8 mouse cellular contexts compared by ENCODE assay signal in the genomic region with DNA sequence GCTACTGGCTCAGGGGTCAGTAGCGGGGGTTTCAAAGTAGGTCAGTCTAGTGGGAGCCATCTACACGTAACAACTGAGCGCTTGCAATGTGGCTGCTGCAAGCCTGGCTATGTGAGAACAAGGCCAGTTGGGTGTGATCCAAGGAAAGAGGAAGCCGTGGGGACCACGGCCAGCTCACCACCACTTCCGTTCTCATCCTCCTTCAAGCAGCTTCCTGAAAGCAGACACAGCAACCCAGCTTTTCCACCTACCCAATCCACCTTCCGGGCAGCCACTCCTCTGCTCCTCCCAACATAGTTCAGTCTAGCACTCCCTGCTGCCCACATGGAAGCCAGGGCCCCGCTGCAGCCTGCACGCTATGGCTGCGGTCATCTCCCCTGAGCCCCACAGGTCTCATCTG. TPM values are rescaled to one million over a fixed set of nuclear protein-coding genes. Genes with fewer than 3 reads are reported as not detected.
A peak's percentile ranks its signal among the peaks of the same experiment; 100 is the strongest.
DNase-seq lines count a peak whose midpoint lies in the region; ATAC-seq and TF ChIP-seq lines count a peak whose summit lies in the region.
"Had no signal": no experiment of that assay in that cellular context is flagged by ENCODE, and none has a peak within 500 bp of the region (broad histone marks: within the 10 kb centered on the region; RNA-seq: fewer than 3 reads in every experiment).

No protein-coding gene starts in this region.

- no peak for ATAC-seq in intestine, embryonic 14.5 days (replicated peaks; ENCODE audit: low FRiP score, low TSS enrichment, low read depth)
- ATAC-seq in lung, embryonic 14.5 days (ENCODE audit: insufficient read depth) = peak; percentile 60; the same call in 1 of the 2 replicates
- no peak for ATAC-seq in stomach, embryonic 15.5 days (ENCODE audit: insufficient read depth, low FRiP score, low read depth)
- ATAC-seq in neural tube, embryonic 15.5 days (ENCODE audit: low FRiP score) = no peak

- 0 out of 2 replicates have a peak overlapping the region, but pooled peaks have one; percentile 13 for H3K9ac ChIP-seq in intestine, embryonic 14.5 days (ENCODE audit: low read length)
- no peak overlapping the region for H3K9ac ChIP-seq in lung, embryonic 14.5 days
- no peak overlapping the region for H3K9ac ChIP-seq in stomach, embryonic 15.5 days
- no peak overlapping the region for H3K9ac ChIP-seq in neural tube, embryonic 15.5 days (replicated peaks)
- H3K9ac ChIP-seq: embryonic facial prominence, embryonic 13.5 days had no signal

- 53% methylated on average over 10 of the region's 10 CpGs for WGBS in intestine, embryonic 14.5 days
- 39% methylated on average over 10 of the region's 10 CpGs for WGBS in lung, embryonic 14.5 days
- 40% methylated on average over 10 of the region's 10 CpGs for WGBS in stomach, embryonic 15.5 days
- 72% methylated on average over 10 of the region's 10 CpGs for WGBS in neural tube, embryonic 15.5 days

- H3K27me3 ChIP-seq in intestine, embryonic 14.5 days (replicated peaks; ENCODE audit: control insufficient read depth, insufficient read depth, low read length) = no peaks in the 10 kb centered on the region
- no peaks in the 10 kb centered on the region for H3K27me3 ChIP-seq in lung, embryonic 14.5 days (ENCODE audit: insufficient read depth, low read length)
- H3K27me3 ChIP-seq in stomach, embryonic 15.5 days (replicated peaks) = no peaks in the 10 kb centered on the region
- 0 out of 2 replicates have a peak, but pooled peaks cover 3% of the 10 kb centered on the region for H3K27me3 ChIP-seq in neural tube, embryonic 15.5 days (replicated peaks)
- H3K27me3 ChIP-seq: embryonic facial prominence, embryonic 13.5 days had no signal

- no peak overlapping the region for H3K4me2 ChIP-seq in intestine, embryonic 14.5 days (ENCODE audit: low read length)
- no peak overlapping the region for H3K4me2 ChIP-seq in lung, embryonic 14.5 days
- H3K4me2 ChIP-seq in stomach, embryonic 15.5 days = no peak overlapping the region
- no peak overlapping the region for H3K4me2 ChIP-seq in neural tube, embryonic 15.5 days
- H3K4me2 ChIP-seq: embryonic facial prominence, embryonic 13.5 days had no signal

- DNase-seq in urinary bladder, postnatal 14 days (ENCODE audit: low spot score) = peak; percentile 43
- no peak for DNase-seq in urinary bladder, postnatal 4 days (ENCODE audit: low spot score in 2 of 2)
- peak; percentile 71 for DNase-seq in gastrocnemius, adult 2 months
- no peak for DNase-seq in intestine, embryonic 14.5 days (ENCODE audit: low spot score)
- peak; percentile 77 for DNase-seq in lung, embryonic 14.5 days

- H3K9me3 ChIP-seq in intestine, embryonic 14.5 days (ENCODE audit: control insufficient read depth, low read length) = no peaks in the 10 kb centered on the region
- H3K9me3 ChIP-seq in lung, embryonic 14.5 days (ENCODE audit: low read depth, low read length) = no peaks in the 10 kb centered on the region
- no peaks in the 10 kb centered on the region for H3K9me3 ChIP-seq in stomach, embryonic 15.5 days
- H3K9me3 ChIP-seq in neural tube, embryonic 15.5 days (replicated peaks) = no peaks in the 10 kb centered on the region
- H3K9me3 ChIP-seq: embryonic facial prominence, embryonic 13.5 days had no signal

- peaks cover 9% of the 10 kb centered on the region for H3K36me3 ChIP-seq in intestine, embryonic 14.5 days (ENCODE audit: control insufficient read depth, insufficient read depth, low read length)
- H3K36me3 ChIP-seq in lung, embryonic 14.5 days (ENCODE audit: insufficient read depth) = 0 out of 2 replicates have a peak, but pooled peaks cover 9% of the 10 kb centered on the region
- 0 out of 2 replicates have a peak, but pooled peaks cover 4% of the 10 kb centered on the region for H3K36me3 ChIP-seq in stomach, embryonic 15.5 days
- no peaks in the 10 kb centered on the region for H3K36me3 ChIP-seq in neural tube, embryonic 15.5 days
- H3K36me3 ChIP-seq: embryonic facial prominence, embryonic 13.5 days had no signal

- intact Hi-C loops in gastrocnemius, adult 2 months (cut with DNase I) = no loop called here

- peak overlapping the region; percentile 33 for H3K4me3 ChIP-seq in gastrocnemius, adult 2 months
- H3K4me3 ChIP-seq in intestine, embryonic 14.5 days (ENCODE audit: low read depth, low read length) = no peak overlapping the region
- no peak overlapping the region for H3K4me3 ChIP-seq in lung, embryonic 14.5 days (ENCODE audit: low read depth, low read length)
- no peak overlapping the region for H3K4me3 ChIP-seq in stomach, embryonic 15.5 days (replicated peaks)
- H3K4me3 ChIP-seq in neural tube, embryonic 15.5 days (replicated peaks) = no peak overlapping the region
- H3K4me3 ChIP-seq: embryonic facial prominence, embryonic 13.5 days had no signal

- H3K27ac ChIP-seq in gastrocnemius, adult 2 months = peak overlapping the region; percentile 76
- no peak overlapping the region for H3K27ac ChIP-seq in intestine, embryonic 14.5 days (ENCODE audit: low read depth)
- no peak overlapping the region for H3K27ac ChIP-seq in lung, embryonic 14.5 days (ENCODE audit: low read depth)
- peak overlapping the region; percentile 49; the same call in 1 of the 2 replicates for H3K27ac ChIP-seq in stomach, embryonic 15.5 days
- H3K27ac ChIP-seq in neural tube, embryonic 15.5 days (replicated peaks) = no peak overlapping the region
- H3K27ac ChIP-seq: embryonic facial prominence, embryonic 13.5 days had no signal

- no peaks in the 10 kb centered on the region for H3K4me1 ChIP-seq in intestine, embryonic 14.5 days (replicated peaks; ENCODE audit: control insufficient read depth, insufficient read depth, low read length)
- no peaks in the 10 kb centered on the region for H3K4me1 ChIP-seq in lung, embryonic 14.5 days (ENCODE audit: insufficient read depth)
- H3K4me1 ChIP-seq in stomach, embryonic 15.5 days = peaks cover 11% of the 10 kb centered on the region; the same call in 1 of the 2 replicates
- H3K4me1 ChIP-seq in neural tube, embryonic 15.5 days = peaks cover under 1% of the 10 kb centered on the region

- no peak for TF ChIP-seq CTCF in gastrocnemius, adult 2 months (IDR thresholded peaks at IDR 0.05)
- no peak for TF ChIP-seq CTCF in lung, embryonic 14.5 days (IDR thresholded peaks at IDR 0.05; ENCODE audit: low read depth)

RNA-seq across cellular contexts. Expression of a gene that starts 5.2 kb away (rescaled TPM):
- total RNA-seq in gastrocnemius, adult 2 months (2021) = 10 to 100 TPM; 31.1 to 42.3 TPM
- polyA plus RNA-seq in intestine, embryonic 14.5 days (2014; fragmentation: Nextera tagmentation; extraction: Ambion mirVana) = 87.7 and 89.4 TPM in 2 replicates
- 80.4 and 87.1 TPM in 2 replicates for polyA plus RNA-seq in lung, embryonic 14.5 days (2014; fragmentation: Nextera tagmentation; extraction: Ambion mirVana)
- polyA plus RNA-seq in stomach, embryonic 15.5 days (2015; fragmentation: Nextera tagmentation; extraction: Ambion mirVana) = 116 and 119 TPM in 2 replicates
- polyA plus RNA-seq in neural tube, embryonic 15.5 days (2015; fragmentation: Nextera tagmentation; extraction: Ambion mirVana) = 123 and 128 TPM in 2 replicates

RNA-seq across cellular contexts. Expression of a gene that starts 6.9 kb away (rescaled TPM):
- total RNA-seq in gastrocnemius, adult 2 months (2021) = 1 to 10 TPM; 4.3 to 5.0 TPM
- polyA plus RNA-seq in intestine, embryonic 14.5 days (2014; fragmentation: Nextera tagmentation; extraction: Ambion mirVana) = 30.3 and 32.3 TPM in 2 replicates
- polyA plus RNA-seq in lung, embryonic 14.5 days (2014; fragmentation: Nextera tagmentation; extraction: Ambion mirVana) = 21.8 and 24.5 TPM in 2 replicates
- polyA plus RNA-seq in stomach, embryonic 15.5 days (2015; fragmentation: Nextera tagmentation; extraction: Ambion mirVana) = 32.4 and 34.7 TPM in 2 replicates
- polyA plus RNA-seq in neural tube, embryonic 15.5 days (2015; fragmentation: Nextera tagmentation; extraction: Ambion mirVana) = 6.2 and 13.1 TPM in 2 replicates

RNA-seq across cellular contexts. Expression of a gene that starts 12.1 kb away (rescaled TPM):
- 10 to 100 TPM; 55.9 to 64.1 TPM for total RNA-seq in gastrocnemius, adult 2 months (2021)
- polyA plus RNA-seq in intestine, embryonic 14.5 days (2014; fragmentation: Nextera tagmentation; extraction: Ambion mirVana) = 16.2 and 17.6 TPM in 2 replicates
- polyA plus RNA-seq in lung, embryonic 14.5 days (2014; fragmentation: Nextera tagmentation; extraction: Ambion mirVana) = 13.3 and 14.4 TPM in 2 replicates
- 13.3 and 13.5 TPM in 2 replicates for polyA plus RNA-seq in stomach, embryonic 15.5 days (2015; fragmentation: Nextera tagmentation; extraction: Ambion mirVana)
- 12.2 and 13.0 TPM in 2 replicates for polyA plus RNA-seq in neural tube, embryonic 15.5 days (2015; fragmentation: Nextera tagmentation; extraction: Ambion mirVana)

RNA-seq across cellular contexts. Expression of a gene that starts 22.9 kb away (rescaled TPM):
- under 1 TPM; 0.13 to 0.14 TPM for total RNA-seq in gastrocnemius, adult 2 months (2021)
- 11.2 and 12.5 TPM in 2 replicates for polyA plus RNA-seq in intestine, embryonic 14.5 days (2014; fragmentation: Nextera tagmentation; extraction: Ambion mirVana)
- polyA plus RNA-seq in lung, embryonic 14.5 days (2014; fragmentation: Nextera tagmentation; extraction: Ambion mirVana) = 5.7 and 7.9 TPM in 2 replicates
- 6.0 and 8.9 TPM in 2 replicates for polyA plus RNA-seq in stomach, embryonic 15.5 days (2015; fragmentation: Nextera tagmentation; extraction: Ambion mirVana)
- 2.8 and 3.0 TPM in 2 replicates for polyA plus RNA-seq in neural tube, embryonic 15.5 days (2015; fragmentation: Nextera tagmentation; extraction: Ambion mirVana)

RNA-seq across cellular contexts. Expression of a gene that starts 31.0 kb away (rescaled TPM):
- total RNA-seq in gastrocnemius, adult 2 months (2021) = not detected
- polyA plus RNA-seq in intestine, embryonic 14.5 days (2014; fragmentation: Nextera tagmentation; extraction: Ambion mirVana) = 0.11 and 0.16 TPM in 2 replicates
- 0.35 TPM in 1 of 2 replicates, not detected in the other for polyA plus RNA-seq in lung, embryonic 14.5 days (2014; fragmentation: Nextera tagmentation; extraction: Ambion mirVana)
- polyA plus RNA-seq in stomach, embryonic 15.5 days (2015; fragmentation: Nextera tagmentation; extraction: Ambion mirVana) = 0.08 TPM in 1 of 2 replicates, not detected in the other
- polyA plus RNA-seq in neural tube, embryonic 15.5 days (2015; fragmentation: Nextera tagmentation; extraction: Ambion mirVana) = not detected in 2 replicates
- polyA plus RNA-seq: embryonic facial prominence, embryonic 13.5 days had no signal

Comparison
In these comparisons a context has a peak if more than half of its experiments do, and no peak if none do; other contexts are left out.
1. DNase-seq: peak in urinary bladder, postnatal 14 days (single experiment), gastrocnemius, adult 2 months (single experiment) and lung, embryonic 14.5 days (single experiment); none in urinary bladder, postnatal 4 days (0 of 2) and intestine, embryonic 14.5 days (single experiment).
2. H3K27ac ChIP-seq: peak in gastrocnemius, adult 2 months (single experiment) and stomach, embryonic 15.5 days (single experiment); none in intestine, embryonic 14.5 days (single experiment), lung, embryonic 14.5 days (single experiment) and neural tube, embryonic 15.5 days (single experiment).